ENCODE assay signal across 9 mouse cellular contexts in genomic region chr5:66497479-66498087, GRCm38 (mm10).
A peak's percentile ranks its signal among the peaks of the same experiment; 100 is the strongest.
DNase-seq lines count a peak whose midpoint lies in the region; ATAC-seq and TF ChIP-seq lines count a peak whose summit lies in the region.
"Had no signal": no experiment of that assay in that cellular context is flagged by ENCODE, and none has a peak within 500 bp of the region (broad histone marks: within the 10 kb centered on the region; RNA-seq: fewer than 3 reads in every experiment).

No protein-coding gene starts in this region.

- DNase-seq in heart, embryonic 10.5 days (ENCODE audit: low spot score) = peak; percentile 74
- no peak for DNase-seq in heart, adult 18-20 months
- no peak for DNase-seq in lung, postnatal 25 days (ENCODE audit: low spot score)
- peak; percentile 53 for DNase-seq in kidney, postnatal 10 days
- no peak for DNase-seq in stomach, postnatal 0 days (ENCODE audit: low spot score)
- DNase-seq in right cerebral cortex, postnatal 4 days = no peak
- DNase-seq in left cerebral cortex, postnatal 25 days (ENCODE audit: low spot score in 2 of 2) = no peak
- DNase-seq: cerebellum, postnatal 14 days had no signal

- H3K9ac ChIP-seq in lung, embryonic 16.5 days (ENCODE audit: low read length) = no peak overlapping the region
- H3K9ac ChIP-seq in stomach, postnatal 0 days (ENCODE audit: low read length) = no peak overlapping the region

- H3K4me1 ChIP-seq in heart, embryonic 10.5 days = peaks cover 44% of the 10 kb centered on the region
- H3K4me1 ChIP-seq in lung, embryonic 16.5 days (replicated peaks; ENCODE audit: control insufficient read depth, insufficient read depth, low read length) = peaks cover 40% of the 10 kb centered on the region
- no peaks in the 10 kb centered on the region for H3K4me1 ChIP-seq in stomach, postnatal 0 days (replicated peaks; ENCODE audit: control insufficient read depth, insufficient read depth)

- TF ChIP-seq EP300 in stomach, postnatal 0 days (optimal IDR thresholded peaks at IDR 0.05) = no peak

- peak overlapping the region; percentile 20 for H3K4me2 ChIP-seq in lung, embryonic 16.5 days (ENCODE audit: low read depth, low read length)
- H3K4me2 ChIP-seq in stomach, postnatal 0 days (replicated peaks; ENCODE audit: low read depth) = no peak overlapping the region

- intact Hi-C loops in left cerebral cortex, postnatal 25 days (cut with DNase I) = no loop called here

- H3K27ac ChIP-seq in heart, embryonic 10.5 days = peak overlapping the region; percentile 64; the same call in 1 of the 2 replicates
- peak overlapping the region; percentile 89 for H3K27ac ChIP-seq in lung, embryonic 16.5 days (ENCODE audit: low read length)
- H3K27ac ChIP-seq in stomach, postnatal 0 days (replicated peaks) = 0 out of 2 replicates have a peak overlapping the region, but pooled peaks have one; percentile 8

- no peaks in the 10 kb centered on the region for H3K27me3 ChIP-seq in heart, embryonic 10.5 days (ENCODE audit: insufficient read depth, poor library complexity, severe bottlenecking)
- no peaks in the 10 kb centered on the region for H3K27me3 ChIP-seq in lung, embryonic 16.5 days (ENCODE audit: control insufficient read depth, insufficient read depth, low read depth, low read length)
- H3K27me3 ChIP-seq in stomach, postnatal 0 days (ENCODE audit: control insufficient read depth, insufficient read depth, low read length) = no peaks in the 10 kb centered on the region

- no peaks in the 10 kb centered on the region for H3K9me3 ChIP-seq in heart, embryonic 10.5 days
- no peaks in the 10 kb centered on the region for H3K9me3 ChIP-seq in lung, embryonic 16.5 days (ENCODE audit: control insufficient read depth, low read length)
- no peaks in the 10 kb centered on the region for H3K9me3 ChIP-seq in stomach, postnatal 0 days (ENCODE audit: control insufficient read depth, low read length)

- peak; percentile 33; the same call in 1 of the 2 replicates for ATAC-seq in lung, embryonic 16.5 days (ENCODE audit: low read depth)
- ATAC-seq in stomach, postnatal 0 days (ENCODE audit: low FRiP score, low TSS enrichment) = no peak

- no peaks in the 10 kb centered on the region for H3K36me3 ChIP-seq in heart, embryonic 10.5 days
- H3K36me3 ChIP-seq in lung, embryonic 16.5 days (ENCODE audit: control insufficient read depth, insufficient read depth, low read length) = no peaks in the 10 kb centered on the region
- no peaks in the 10 kb centered on the region for H3K36me3 ChIP-seq in stomach, postnatal 0 days (ENCODE audit: control insufficient read depth, insufficient read depth, low read length)

- TF ChIP-seq CTCF in stomach, postnatal 0 days (IDR thresholded peaks at IDR 0.05; ENCODE audit: low read depth) = no peak

- 69% methylated on average over 14 of the region's 14 CpGs for WGBS in heart, embryonic 10.5 days
- 23% methylated on average over 14 of the region's 14 CpGs for WGBS in lung, embryonic 16.5 days
- 35% methylated on average over 14 of the region's 14 CpGs for WGBS in stomach, postnatal 0 days

- no peak overlapping the region for H3K4me3 ChIP-seq in heart, embryonic 10.5 days
- no peak overlapping the region for H3K4me3 ChIP-seq in lung, embryonic 16.5 days (ENCODE audit: low read length)
- no peak overlapping the region for H3K4me3 ChIP-seq in stomach, postnatal 0 days (ENCODE audit: low read depth, low read length)

Comparison
In these comparisons a context has a peak if more than half of its experiments do, and no peak if none do; other contexts are left out.
1. DNase-seq: peak in heart, embryonic 10.5 days (single experiment) and kidney, postnatal 10 days (single experiment); none in heart, adult 18-20 months (0 of 2), lung, postnatal 25 days (single experiment), stomach, postnatal 0 days (single experiment), right cerebral cortex, postnatal 4 days (single experiment) and left cerebral cortex, postnatal 25 days (0 of 2).
2. H3K27ac ChIP-seq: peak in every context shown above with its lines; median percentile 89 in lung, embryonic 16.5 days; 64 in heart, embryonic 10.5 days; 8 in stomach, postnatal 0 days.